Mouse (Mus musculus): ENCODE data around the gene F2.
"Not testable (repeated sequence)": the region's sequence is repeated elsewhere in the genome, so short reads cannot be mapped to it uniquely, and the experiment has no call there.

DNA sequence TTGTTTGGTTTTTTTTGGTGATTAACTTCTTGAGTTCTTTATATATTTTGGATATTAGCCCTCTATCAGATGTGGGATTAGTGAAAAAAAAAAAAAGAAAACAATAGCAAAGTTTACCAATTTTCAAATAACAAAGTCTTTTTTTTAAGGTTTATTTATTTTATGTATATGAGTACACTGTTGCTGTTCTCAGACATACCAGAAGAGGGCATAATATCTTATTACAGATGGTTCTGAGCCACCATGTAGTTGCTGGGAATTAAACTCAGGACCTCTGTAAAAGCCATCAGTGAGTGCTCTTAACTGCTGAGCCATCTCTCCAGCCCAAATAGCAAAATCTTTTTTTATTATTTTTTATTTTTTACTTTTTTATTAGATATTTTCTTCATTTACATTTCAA is 26.8 kb downstream of the F2 start:
- not testable (repeated sequence) for TF ChIP-seq CTCF (IDR thresholded peaks at IDR 0.05; ENCODE audit: control insufficient read depth, insufficient read depth, low read length); POLR2A (IDR thresholded peaks at IDR 0.05; ENCODE audit: borderline replicate concordance, control insufficient read depth, low read depth, low read length)
